Mouse (Mus musculus) embryonic fibroblast, embryonic 13.5 days (primary cell): ENCODE data around the gene Il11ra1.

Experiments used
- CTCF ChIP-seq: IDR thresholded peaks from 2 replicates; pipeline ENCODE4 v1.5.1; 2011; ENCODE audit warnings: mild to moderate bottlenecking, control low read depth, low read length, moderate library complexity, borderline replicate concordance; ENCODE audit not compliant: insufficient read depth
- POLR2A ChIP-seq: IDR thresholded peaks from 2 replicates; pipeline ENCODE4 v1.6.1; 2011; ENCODE audit warnings: low read depth, mild to moderate bottlenecking, control low read depth, low read length, moderate library complexity

- TF ChIP-seq CTCF (no peak), POLR2A (no peak)
Measured at GRCm38 (mm10) chr4:41659556-41659955, 40.2 kb upstream of the Il11ra1 start.
